Comparison of ENCODE assay signal across 14 mouse cellular contexts in genomic region chr1:158187651-158188050, GRCm38 (mm10).
"Had no signal": no experiment of that assay in that cellular context is flagged by ENCODE, and none has a peak within 500 bp of the region (broad histone marks: within the 10 kb centered on the region; RNA-seq: fewer than 3 reads in every experiment).

No protein-coding gene starts in this region.

- H3K27me3 ChIP-seq: kidney, embryonic 15.5 days; limb, embryonic 12.5 days; midbrain, embryonic 15.5 days; neural tube, embryonic 12.5 days had no signal

- DNase-seq: kidney, adult 2 months; kidney, postnatal 14 days; lung, adult 18-20 months; lung, postnatal 10 days; lung, postnatal 4 days; thymus, adult 2 months; thymus, postnatal 25 days had no signal

- H3K27ac ChIP-seq: kidney, embryonic 15.5 days; left cerebral cortex, adult 2 months; limb, embryonic 12.5 days; liver, embryonic 14.5 days; midbrain, embryonic 15.5 days; neural tube, embryonic 12.5 days; stomach, postnatal 0 days had no signal

- H3K4me1 ChIP-seq: kidney, embryonic 15.5 days; limb, embryonic 12.5 days; midbrain, embryonic 15.5 days had no signal

- H3K4me3 ChIP-seq: kidney, embryonic 15.5 days; left cerebral cortex, adult 2 months; limb, embryonic 12.5 days; midbrain, embryonic 15.5 days; neural tube, embryonic 12.5 days had no signal

- H3K36me3 ChIP-seq: kidney, embryonic 15.5 days; limb, embryonic 12.5 days; midbrain, embryonic 15.5 days; neural tube, embryonic 12.5 days had no signal
